Mouse (Mus musculus) induced T-regulatory cell, adult 2 months (primary cell): Measurements from ENCODE around the gene Syt12.
"Not testable (repeated sequence)": the region's sequence is repeated elsewhere in the genome, so short reads cannot be mapped to it uniquely, and the experiment has no call there.

Source experiments
- DNase-seq: peaks from one replicate; pipeline ENCODE4 v3.0.0-alpha.2; 2012; ENCODE audit warnings: low read depth

Gene Syt12

GRCm38 (mm10) chr19:4491080-4491695, 13.9 kb upstream of the Syt12 start:
- no peak for DNase-seq

- DNase-seq, result no peak
These were observed 10.6 kb upstream of the Syt12 start for GRCm38 (mm10) chr19:4487877-4488276.

- no peak for DNase-seq
These were observed 7.8 kb upstream of the Syt12 start for GRCm38 (mm10) chr19:4485006-4485405.

GRCm38 (mm10) chr19:4482111-4482859, 5.0 kb upstream of the Syt12 start:
- no peak for DNase-seq

- no peak for DNase-seq
These were observed 4.1 kb upstream of the Syt12 start for GRCm38 (mm10) chr19:4481326-4481725.

GRCm38 (mm10) chr19:4480041-4480440, 2.8 kb upstream of the Syt12 start:
- DNase-seq, result no peak

- DNase-seq, result peak; percentile 48
These were observed 906 bp upstream of the Syt12 start for GRCm38 (mm10) chr19:4478190-4478516.

GRCm38 (mm10) chr19:4476601-4477257, 518 bp downstream of the Syt12 start:
- DNase-seq, result peak; percentile 19

- peak; percentile 53 for DNase-seq
These were observed 1.9 kb downstream of the Syt12 start for GRCm38 (mm10) chr19:4475224-4475925.

GRCm38 (mm10) chr19:4474739-4475138, 2.5 kb downstream of the Syt12 start:
- no peak for DNase-seq

- no peak for DNase-seq
These were observed 3.7 kb downstream of the Syt12 start for GRCm38 (mm10) chr19:4473549-4473948.

GRCm38 (mm10) chr19:4468363-4468762, 8.9 kb downstream of the Syt12 start:
- DNase-seq, result peak; percentile 45

GRCm38 (mm10) chr19:4464666-4465065, 12.6 kb downstream of the Syt12 start:
- no peak for DNase-seq

GRCm38 (mm10) chr19:4461981-4462380, 15.3 kb downstream of the Syt12 start:
- no peak for DNase-seq

GRCm38 (mm10) chr19:4456227-4456626, 21.0 kb downstream of the Syt12 start:
- peak; percentile 72 for DNase-seq

- no peak for DNase-seq
These were observed 22.0 kb downstream of the Syt12 start for GRCm38 (mm10) chr19:4455071-4455800.

- not testable (repeated sequence) for DNase-seq
These were observed 23.2 kb downstream of the Syt12 start for GRCm38 (mm10) chr19:4454040-4454439.

- DNase-seq, result no peak
These were observed 24.7 kb downstream of the Syt12 start for GRCm38 (mm10) chr19:4452525-4452924.

GRCm38 (mm10) chr19:4451965-4452364, 25.3 kb downstream of the Syt12 start:
- DNase-seq, result no peak

- no peak for DNase-seq
These were observed 26.1 kb downstream of the Syt12 start for GRCm38 (mm10) chr19:4451098-4451497.

GRCm38 (mm10) chr19:4450666-4451065, 26.6 kb downstream of the Syt12 start:
- DNase-seq, result no peak

GRCm38 (mm10) chr19:4449230-4449629, 28.0 kb downstream of the Syt12 start:
- no peak for DNase-seq
